Mouse (Mus musculus): ENCODE data around the gene Bmp8b. TPM values are rescaled to one million over a fixed set of nuclear protein-coding genes. Genes with fewer than 3 reads are reported as not detected.

Bmp8b gene
- polyA plus RNA-seq, 1 experiment from 2014 or later, result 1.1 TPM

DNA sequence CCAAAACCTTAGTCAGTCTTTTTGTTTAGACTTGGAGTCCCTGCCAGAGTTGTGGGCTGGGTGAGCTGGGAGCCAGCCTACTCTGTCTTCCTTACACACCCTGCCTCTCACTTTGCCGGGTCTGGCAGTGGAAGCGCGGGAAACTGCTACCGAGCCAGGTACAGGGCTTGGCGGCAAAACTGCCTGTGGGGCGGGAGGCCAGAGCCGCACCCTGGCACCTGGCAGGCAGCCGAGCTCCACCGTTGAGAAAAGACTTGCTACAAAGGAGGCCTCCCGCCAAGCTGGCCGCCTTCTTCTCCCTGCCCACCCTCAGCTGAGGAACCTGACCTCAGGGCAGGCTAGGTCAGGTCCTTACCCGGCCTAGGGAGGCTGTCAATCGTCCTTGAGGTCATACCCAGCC lies 24.2 kb upstream of the Bmp8b start:
- Histone ChIP-seq H3K4me3 (ENCODE audit: low read depth, low read length) (no peak overlapping the region), H3K27ac (replicated peaks; ENCODE audit: low read depth, low read length) (no peak overlapping the region), H3K4me2 (ENCODE audit: low read depth, low read length) (no peak overlapping the region), H3K9ac (ENCODE audit: low read depth, low read length) (no peak overlapping the region), H3K9me3 (ENCODE audit: control insufficient read depth, low read length) (no peaks in the 10 kb centered on the region), H3K27me3 (replicated peaks; ENCODE audit: control insufficient read depth, insufficient read depth, low read length) (no peaks in the 10 kb centered on the region), H3K4me1 (ENCODE audit: control insufficient read depth, insufficient read depth, low read length) (no peaks in the 10 kb centered on the region), H3K36me3 (ENCODE audit: control insufficient read depth, insufficient read depth, low read length) (no peaks in the 10 kb centered on the region)
- WGBS, result 29% methylated on average over 13 of the region's 13 CpGs
- DNase-seq (ENCODE audit: low spot score) (peak; percentile 68), ATAC-seq (ENCODE audit: low read depth) (peak; percentile 81)

GRCm38 (mm10) chr4:123082283-123083163 lies 22.4 kb upstream of the Bmp8b start:
- Histone ChIP-seq H3K4me2 (ENCODE audit: low read depth, low read length) (no peak overlapping the region), H3K4me1 (ENCODE audit: control insufficient read depth, insufficient read depth, low read length) (no peaks in the 10 kb centered on the region), H3K9ac (ENCODE audit: low read depth, low read length) (no peak overlapping the region), H3K9me3 (ENCODE audit: control insufficient read depth, low read length) (peaks cover 5% of the 10 kb centered on the region; the same call in 1 of the 2 replicates), H3K27ac (replicated peaks; ENCODE audit: low read depth, low read length) (no peak overlapping the region), H3K4me3 (ENCODE audit: low read depth, low read length) (no peak overlapping the region), H3K27me3 (replicated peaks; ENCODE audit: control insufficient read depth, insufficient read depth, low read length) (no peaks in the 10 kb centered on the region), H3K36me3 (ENCODE audit: control insufficient read depth, insufficient read depth, low read length) (no peaks in the 10 kb centered on the region)
- 69% methylated on average over 20 of the region's 20 CpGs for WGBS
- ATAC-seq (ENCODE audit: low read depth), result peak; percentile 62
- DNase-seq (ENCODE audit: low spot score), result peak; percentile 67

GRCm38 (mm10) chr4:123083323-123083902 lies 21.6 kb upstream of the Bmp8b start:
- ATAC-seq (ENCODE audit: low read depth), result no peak
- WGBS, result 67% methylated on average over 13 of the region's 13 CpGs
- H3K27me3 ChIP-seq (replicated peaks; ENCODE audit: control insufficient read depth, insufficient read depth, low read length), result no peaks in the 10 kb centered on the region
- no peak overlapping the region for H3K4me3 ChIP-seq (ENCODE audit: low read depth, low read length)
- no peak overlapping the region for H3K4me2 ChIP-seq (ENCODE audit: low read depth, low read length)
- no peaks in the 10 kb centered on the region for H3K4me1 ChIP-seq (ENCODE audit: control insufficient read depth, insufficient read depth, low read length)
- no peak for DNase-seq (ENCODE audit: low spot score)
- no peak overlapping the region for H3K9ac ChIP-seq (ENCODE audit: low read depth, low read length)
- peaks cover 5% of the 10 kb centered on the region; the same call in 1 of the 2 replicates for H3K9me3 ChIP-seq (ENCODE audit: control insufficient read depth, low read length)
- H3K36me3 ChIP-seq (ENCODE audit: control insufficient read depth, insufficient read depth, low read length), result no peaks in the 10 kb centered on the region
- H3K27ac ChIP-seq (replicated peaks; ENCODE audit: low read depth, low read length), result no peak overlapping the region

GRCm38 (mm10) chr4:123085290-123085689 lies 19.7 kb upstream of the Bmp8b start:
- WGBS, result 70% methylated on average over 2 of the region's 2 CpGs
- Histone ChIP-seq H3K27me3 (replicated peaks; ENCODE audit: control insufficient read depth, insufficient read depth, low read length) (no peaks in the 10 kb centered on the region), H3K9ac (ENCODE audit: low read depth, low read length) (no peak overlapping the region), H3K4me3 (ENCODE audit: low read depth, low read length) (no peak overlapping the region), H3K9me3 (ENCODE audit: control insufficient read depth, low read length) (peaks cover 5% of the 10 kb centered on the region; the same call in 1 of the 2 replicates), H3K4me1 (ENCODE audit: control insufficient read depth, insufficient read depth, low read length) (no peaks in the 10 kb centered on the region), H3K27ac (replicated peaks; ENCODE audit: low read depth, low read length) (no peak overlapping the region), H3K4me2 (ENCODE audit: low read depth, low read length) (no peak overlapping the region), H3K36me3 (ENCODE audit: control insufficient read depth, insufficient read depth, low read length) (no peaks in the 10 kb centered on the region)
- no peak for DNase-seq (ENCODE audit: low spot score)
- no peak for ATAC-seq (ENCODE audit: low read depth)

DNA sequence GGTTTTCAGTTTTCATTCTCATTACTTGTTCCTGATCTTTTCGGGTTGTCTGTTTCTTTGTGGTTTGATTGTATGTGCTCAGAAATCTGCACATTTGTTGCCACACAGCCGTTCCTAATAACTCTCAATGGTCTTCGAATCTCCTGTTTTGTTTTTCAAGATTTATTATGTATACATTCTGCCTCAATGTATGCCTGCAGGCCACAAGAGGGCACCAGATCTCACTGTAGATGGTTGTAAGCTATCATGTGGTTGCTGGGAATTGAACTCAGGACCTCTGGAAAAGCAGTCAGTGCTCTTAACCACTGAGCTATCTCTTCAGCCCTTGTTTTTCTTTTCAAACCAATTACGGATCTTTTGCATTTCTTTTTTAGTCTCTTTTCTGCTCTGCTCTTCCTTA lies 18.6 kb upstream of the Bmp8b start:
- WGBS, result 86% methylated on average over 4 of the region's 4 CpGs
- Histone ChIP-seq H3K4me3 (ENCODE audit: low read depth, low read length) (no peak overlapping the region), H3K4me1 (ENCODE audit: control insufficient read depth, insufficient read depth, low read length) (no peaks in the 10 kb centered on the region), H3K9me3 (ENCODE audit: control insufficient read depth, low read length) (peaks cover 5% of the 10 kb centered on the region; the same call in 1 of the 2 replicates), H3K36me3 (ENCODE audit: control insufficient read depth, insufficient read depth, low read length) (no peaks in the 10 kb centered on the region), H3K9ac (ENCODE audit: low read depth, low read length) (no peak overlapping the region), H3K4me2 (ENCODE audit: low read depth, low read length) (no peak overlapping the region), H3K27me3 (replicated peaks; ENCODE audit: control insufficient read depth, insufficient read depth, low read length) (no peaks in the 10 kb centered on the region), H3K27ac (replicated peaks; ENCODE audit: low read depth, low read length) (no peak overlapping the region)
- DNase-seq (ENCODE audit: low spot score) (no peak), ATAC-seq (ENCODE audit: low read depth) (no peak)

DNA sequence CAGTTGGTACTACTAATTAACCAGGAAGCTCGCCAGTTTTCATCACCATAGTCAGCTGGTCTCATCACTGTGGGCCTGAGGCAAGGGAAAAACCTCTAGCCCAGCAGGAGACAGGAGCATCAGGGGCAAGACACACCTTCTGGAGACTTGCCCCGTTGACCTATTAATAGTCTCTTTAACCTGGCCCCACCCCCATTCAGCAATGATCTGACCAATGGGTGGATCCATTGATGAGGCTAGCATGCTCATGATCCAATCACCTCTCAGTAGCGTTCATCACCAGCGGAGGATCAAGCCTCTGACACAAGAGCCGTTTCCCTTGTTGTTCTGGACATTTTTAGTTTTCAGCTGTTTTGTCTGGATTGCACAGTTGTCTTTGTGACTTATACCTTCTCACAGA lies 12.3 kb upstream of the Bmp8b start:
- no peaks in the 10 kb centered on the region for H3K4me1 ChIP-seq (ENCODE audit: control insufficient read depth, insufficient read depth, low read length)
- H3K27ac ChIP-seq (replicated peaks; ENCODE audit: low read depth, low read length), result peak overlapping the region; percentile 36; the same call in 1 of the 2 replicates
- 68% methylated on average over 5 of the region's 5 CpGs for WGBS

DNA sequence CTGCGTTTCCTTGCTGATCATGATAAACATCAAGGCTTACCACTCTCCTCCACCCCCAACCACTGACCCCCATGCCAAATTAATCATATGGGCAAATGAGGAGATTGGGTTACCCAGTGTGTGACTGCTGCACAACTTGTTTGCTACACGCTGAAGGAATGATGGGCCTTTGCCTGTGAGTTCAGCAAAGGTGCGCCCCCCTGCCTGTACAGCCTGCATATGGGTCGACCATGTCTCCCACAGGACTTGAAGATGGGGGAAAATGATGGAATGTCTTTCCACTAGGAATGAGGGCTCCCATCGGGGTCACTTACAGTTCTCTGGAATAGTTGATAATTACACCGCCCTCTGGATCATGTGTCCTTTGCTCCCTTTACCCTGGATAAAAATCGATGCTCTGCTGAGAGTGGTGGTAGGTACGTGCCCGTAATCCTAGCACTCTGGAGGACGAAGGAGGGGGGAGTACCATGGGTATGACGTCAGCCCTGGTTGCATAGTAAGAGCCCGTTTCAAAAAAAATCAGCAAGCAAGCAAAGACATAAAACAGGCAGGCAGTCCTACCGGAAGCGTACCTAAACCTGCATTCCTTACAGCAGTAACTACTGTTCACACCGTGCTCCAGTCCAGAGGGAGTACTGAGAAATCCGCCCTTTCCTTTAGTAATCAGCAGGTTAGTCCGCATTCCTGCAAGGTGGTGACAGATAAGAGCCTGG lies 11.7 kb upstream of the Bmp8b start:
- DNase-seq (ENCODE audit: low spot score) (peak; percentile 87), ATAC-seq (ENCODE audit: low read depth) (peak; percentile 94)
- H3K9ac ChIP-seq (ENCODE audit: low read depth, low read length), result no peak overlapping the region
- no peaks in the 10 kb centered on the region for H3K36me3 ChIP-seq (ENCODE audit: control insufficient read depth, insufficient read depth, low read length)
- no peaks in the 10 kb centered on the region for H3K27me3 ChIP-seq (replicated peaks; ENCODE audit: control insufficient read depth, insufficient read depth, low read length)
- no peak overlapping the region for H3K4me3 ChIP-seq (ENCODE audit: low read depth, low read length)
- 37% methylated on average over 17 of the region's 17 CpGs for WGBS
- no peaks in the 10 kb centered on the region for H3K9me3 ChIP-seq (ENCODE audit: control insufficient read depth, low read length)
- peak overlapping the region; percentile 36; the same call in 1 of the 2 replicates for H3K27ac ChIP-seq (replicated peaks; ENCODE audit: low read depth, low read length)
- no peaks in the 10 kb centered on the region for H3K4me1 ChIP-seq (ENCODE audit: control insufficient read depth, insufficient read depth, low read length)
- peak overlapping the region; percentile 36 for H3K4me2 ChIP-seq (ENCODE audit: low read depth, low read length)

More for the DNA sequence above, 12.3 kb upstream of the Bmp8b start:
- DNase-seq (ENCODE audit: low spot score), result no peak
- Histone ChIP-seq H3K9ac (ENCODE audit: low read depth, low read length) (no peak overlapping the region), H3K36me3 (ENCODE audit: control insufficient read depth, insufficient read depth, low read length) (no peaks in the 10 kb centered on the region), H3K9me3 (ENCODE audit: control insufficient read depth, low read length) (no peaks in the 10 kb centered on the region), H3K4me3 (ENCODE audit: low read depth, low read length) (no peak overlapping the region), H3K4me2 (ENCODE audit: low read depth, low read length) (no peak overlapping the region), H3K27me3 (replicated peaks; ENCODE audit: control insufficient read depth, insufficient read depth, low read length) (no peaks in the 10 kb centered on the region)
- ATAC-seq (ENCODE audit: low read depth), result 0 out of 2 replicates have a peak, but pooled peaks have one; percentile 4

- ATAC-seq (ENCODE audit: low read depth), result peak; percentile 45; the same call in 1 of the 2 replicates
- no peaks in the 10 kb centered on the region for H3K4me1 ChIP-seq (ENCODE audit: control insufficient read depth, insufficient read depth, low read length)
- H3K4me3 ChIP-seq (ENCODE audit: low read depth, low read length), result no peak overlapping the region
- no peak overlapping the region for H3K9ac ChIP-seq (ENCODE audit: low read depth, low read length)
- H3K36me3 ChIP-seq (ENCODE audit: control insufficient read depth, insufficient read depth, low read length), result no peaks in the 10 kb centered on the region
- peak overlapping the region; percentile 36 for H3K4me2 ChIP-seq (ENCODE audit: low read depth, low read length)
- no peaks in the 10 kb centered on the region for H3K9me3 ChIP-seq (ENCODE audit: control insufficient read depth, low read length)
- no peaks in the 10 kb centered on the region for H3K27me3 ChIP-seq (replicated peaks; ENCODE audit: control insufficient read depth, insufficient read depth, low read length)
- H3K27ac ChIP-seq (replicated peaks; ENCODE audit: low read depth, low read length), result no peak overlapping the region
- no peak for DNase-seq (ENCODE audit: low spot score)
- 39% methylated on average over 7 of the region's 9 CpGs for WGBS
Observed at GRCm38 (mm10) chr4:123093869-123094268, 11.1 kb upstream of the Bmp8b start.
